Mouse (Mus musculus) ES-E14 (cell line): ENCODE data around the gene Dhdh.

ENCODE experiments used
- CHD2 ChIP-seq: IDR thresholded peaks from 2 replicates; pipeline ENCODE4 v1.6.1; 2014; ENCODE audit warnings: mild to moderate bottlenecking, low read depth, low read length, inconsistent platforms
- HCFC1 ChIP-seq: IDR thresholded peaks from 2 replicates; pipeline ENCODE4 v1.6.1; 2012; ENCODE audit warnings: low read length, inconsistent platforms, borderline replicate concordance; ENCODE audit not compliant: insufficient read depth
- MAFK ChIP-seq: IDR thresholded peaks from 2 replicates; pipeline ENCODE4 v1.6.1; 2014; ENCODE audit warnings: mild to moderate bottlenecking, low read depth, low read length, inconsistent platforms; ENCODE audit not compliant: insufficient read depth
- ZC3H11A ChIP-seq: IDR thresholded peaks from 2 replicates; pipeline ENCODE4 v1.6.1; 2012; ENCODE audit warnings: low read depth, mild to moderate bottlenecking, inconsistent platforms, low read length, borderline replicate concordance
- ZNF384 ChIP-seq: IDR thresholded peaks from 2 replicates; pipeline ENCODE4 v1.6.1; 2012; ENCODE audit warnings: low read depth, low read length, inconsistent platforms

GRCm38 (mm10) chr7:45457204-45458060 is 31.2 kb downstream of the Dhdh start:
- TF ChIP-seq HCFC1 = 0 out of 2 replicates have a peak, but pooled peaks have one; percentile 45
- TF ChIP-seq ZNF384 = no peak
- TF ChIP-seq MAFK = peak; percentile 96
- peak; percentile 56; the same call in 1 of the 2 replicates for TF ChIP-seq CHD2
- TF ChIP-seq ZC3H11A = no peak
